Mouse (Mus musculus) myocyte (in vitro differentiated cells): ENCODE results near the gene Gm3045.

Experiments
- CEBPB ChIP-seq: IDR thresholded peaks from 2 replicates; pipeline ENCODE4 v1.6.1; 2011; ENCODE audit warnings: mild to moderate bottlenecking, moderate library complexity; ENCODE audit not compliant: poor library complexity, insufficient read depth, severe bottlenecking
- E2F4 ChIP-seq: IDR thresholded peaks from one replicate; pipeline ENCODE4 v1.6.1; 2011; ENCODE audit warnings: mild to moderate bottlenecking, control low read depth, moderate library complexity; ENCODE audit not compliant: insufficient read depth
- MAX ChIP-seq: IDR thresholded peaks from one replicate; pipeline ENCODE4 v1.6.1; 2011; ENCODE audit warnings: low read depth, mild to moderate bottlenecking, control low read depth
- MYOD1 ChIP-seq, 3 experiments: IDR thresholded peaks; one replicate each; pipeline ENCODE4 v1.6.1; 2011; ENCODE audit warnings: control low read depth in 2 of 3, low read depth in 2 of 3, mild to moderate bottlenecking in 2 of 3, moderate library complexity in 1 of 3; ENCODE audit not compliant: insufficient read length in 2 of 3, control insufficient read depth in 1 of 3
- MYOG ChIP-seq, 3 experiments: IDR thresholded peaks; one replicate each; pipeline ENCODE4 v1.6.1; 2011; ENCODE audit warnings: control low read depth in 2 of 3, low read depth in 2 of 3, mild to moderate bottlenecking in 2 of 3; ENCODE audit not compliant: insufficient read length in 2 of 3, control insufficient read depth in 1 of 3, insufficient read depth in 1 of 3
- POLR2A ChIP-seq: IDR thresholded peaks from one replicate; pipeline ENCODE4 v1.6.1; 2011; ENCODE audit warnings: low read depth, mild to moderate bottlenecking, control low read depth, moderate library complexity; ENCODE audit not compliant: insufficient read length
- POLR2AphosphoS2 ChIP-seq: IDR thresholded peaks from one replicate; pipeline ENCODE4 v1.6.1; 2011; ENCODE audit warnings: low read depth, control low read depth; ENCODE audit not compliant: insufficient read length
- REST ChIP-seq: IDR thresholded peaks from one replicate; pipeline ENCODE4 v1.6.1; 2011; ENCODE audit warnings: mild to moderate bottlenecking, control low read depth, moderate library complexity; ENCODE audit not compliant: insufficient read depth, insufficient read length
- TCF12 ChIP-seq: IDR thresholded peaks from one replicate; pipeline ENCODE4 v1.6.1; 2011; ENCODE audit warnings: mild to moderate bottlenecking, control low read depth; ENCODE audit not compliant: poor library complexity, insufficient read depth, severe bottlenecking
- TCF3 ChIP-seq: IDR thresholded peaks from one replicate; pipeline ENCODE4 v1.6.1; 2011; ENCODE audit warnings: low read depth, control low read depth; ENCODE audit not compliant: insufficient read length
- USF1 ChIP-seq: IDR thresholded peaks from one replicate; pipeline ENCODE4 v1.6.1; 2011; ENCODE audit warnings: low read depth, mild to moderate bottlenecking, control low read depth, moderate library complexity

- TF ChIP-seq POLR2A = no peak
- TF ChIP-seq MYOG (IDR thresholded peaks at IDR 0.05; ENCODE audit: control insufficient read depth in 1 of 3, insufficient read depth in 1 of 3, insufficient read length in 2 of 3, low read depth in 2 of 3) = no peak
- no peak for TF ChIP-seq USF1
- no peak for TF ChIP-seq E2F4
- TF ChIP-seq TCF12 = no peak
- TF ChIP-seq POLR2AphosphoS2 = no peak
- no peak for TF ChIP-seq MYOD1 (IDR thresholded peaks at IDR 0.05; ENCODE audit: control insufficient read depth in 1 of 3, insufficient read length in 2 of 3, low read depth in 2 of 3)
- no peak for TF ChIP-seq MAX
- TF ChIP-seq CEBPB = no peak
- no peak for TF ChIP-seq TCF3
- no peak for TF ChIP-seq REST
Measured at GRCm38 (mm10) chr13:56388042-56388441, 38.4 kb upstream of the Gm3045 start.
